Mouse (Mus musculus) layer of hippocampus, adult 11-12 months (tissue): ENCODE data around the gene Sowahb.

Experiments used
- DNase-seq: peaks from one replicate; pipeline ENCODE4 v3.0.0; 2022; ENCODE audit warnings: low spot score

Gene Sowahb

DNA sequence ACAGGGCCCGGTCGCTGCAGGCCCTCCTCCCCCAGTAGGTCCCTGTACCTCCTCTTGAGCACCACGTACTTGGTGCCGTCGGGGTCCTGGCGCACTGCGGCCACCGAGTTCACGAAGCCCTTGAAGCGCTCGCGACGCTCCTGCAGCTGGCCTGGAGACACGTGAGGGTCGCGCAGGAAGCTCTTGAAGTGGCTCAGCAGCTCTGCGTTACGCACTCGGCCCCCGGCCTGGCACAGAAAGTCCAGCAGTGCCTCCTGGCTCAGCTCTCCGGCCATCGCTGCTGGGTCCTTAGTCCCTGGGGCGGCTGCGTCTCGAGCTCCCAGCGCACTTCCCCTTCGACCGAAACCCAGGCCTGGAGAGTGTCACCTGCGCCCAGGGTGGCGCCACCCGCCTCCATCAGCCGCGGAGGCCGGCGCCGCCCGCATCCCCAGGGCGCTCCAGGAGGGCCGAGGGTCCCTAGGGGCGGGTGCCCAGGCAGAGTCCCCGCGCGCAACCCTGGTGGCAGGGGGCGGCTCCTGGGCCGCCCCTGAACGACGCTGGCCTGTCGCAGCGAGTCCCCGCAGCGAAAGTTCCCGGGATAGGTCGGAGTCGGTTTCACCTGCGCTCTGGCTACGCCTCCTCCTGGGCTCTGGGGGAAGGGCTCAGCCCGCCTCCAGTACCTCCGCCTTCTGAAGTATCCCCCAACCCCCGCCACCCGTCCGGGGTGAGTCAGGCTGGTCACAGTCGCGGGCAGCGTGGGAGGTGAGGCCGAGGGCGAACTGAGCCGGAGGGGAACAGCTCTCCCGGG, at the start of gene Sowahb:
Gene Sowahb, minus strand, starts transcription at position 439 of the 787 bp plus-strand sequence.
- no peak for DNase-seq

DNA sequence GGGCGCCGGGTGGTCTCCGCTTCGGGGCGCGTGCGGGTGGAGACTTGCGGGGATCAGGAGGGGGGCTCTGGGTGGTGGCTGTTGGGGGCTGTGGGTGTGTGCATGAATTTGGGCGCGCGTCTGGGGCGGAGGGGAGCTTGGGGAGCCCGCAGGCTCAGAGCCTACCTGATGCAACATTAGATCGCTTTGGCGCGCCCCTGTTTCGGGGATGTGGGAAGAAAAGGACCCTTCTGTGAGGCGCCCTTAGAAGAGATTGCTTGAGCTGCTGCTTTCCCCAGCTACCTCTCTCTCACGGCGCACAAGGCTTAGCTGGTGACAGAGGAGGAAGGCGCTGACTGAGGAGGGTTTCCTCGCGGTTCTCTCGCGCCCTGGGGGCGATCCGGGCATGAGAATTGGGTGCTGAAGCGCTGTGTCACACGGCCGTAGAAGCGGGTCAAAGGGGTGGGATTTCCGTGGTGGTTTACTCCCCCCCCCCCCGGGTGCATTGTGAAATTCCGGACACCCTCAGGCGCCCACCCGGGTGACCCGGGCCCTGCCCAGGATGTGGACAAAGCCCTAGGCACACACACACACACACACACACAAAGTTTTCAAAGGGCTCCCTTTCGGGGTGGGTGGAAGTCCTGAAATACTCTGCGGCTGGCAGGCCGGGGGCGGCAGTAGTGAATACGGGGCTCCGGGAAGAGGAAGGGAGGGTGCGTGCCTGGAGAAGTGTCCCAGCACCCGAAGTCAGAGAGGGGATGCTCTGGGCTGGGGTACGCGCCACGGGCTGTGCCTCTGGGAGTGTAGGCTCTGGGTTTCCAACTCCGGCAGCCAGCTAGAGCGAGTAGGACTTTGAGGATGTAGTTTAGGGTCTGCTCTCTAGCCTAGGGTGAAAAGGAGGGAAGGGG, 49.1 kb upstream of the Sowahb start:
- DNase-seq = peak; percentile 34

DNA sequence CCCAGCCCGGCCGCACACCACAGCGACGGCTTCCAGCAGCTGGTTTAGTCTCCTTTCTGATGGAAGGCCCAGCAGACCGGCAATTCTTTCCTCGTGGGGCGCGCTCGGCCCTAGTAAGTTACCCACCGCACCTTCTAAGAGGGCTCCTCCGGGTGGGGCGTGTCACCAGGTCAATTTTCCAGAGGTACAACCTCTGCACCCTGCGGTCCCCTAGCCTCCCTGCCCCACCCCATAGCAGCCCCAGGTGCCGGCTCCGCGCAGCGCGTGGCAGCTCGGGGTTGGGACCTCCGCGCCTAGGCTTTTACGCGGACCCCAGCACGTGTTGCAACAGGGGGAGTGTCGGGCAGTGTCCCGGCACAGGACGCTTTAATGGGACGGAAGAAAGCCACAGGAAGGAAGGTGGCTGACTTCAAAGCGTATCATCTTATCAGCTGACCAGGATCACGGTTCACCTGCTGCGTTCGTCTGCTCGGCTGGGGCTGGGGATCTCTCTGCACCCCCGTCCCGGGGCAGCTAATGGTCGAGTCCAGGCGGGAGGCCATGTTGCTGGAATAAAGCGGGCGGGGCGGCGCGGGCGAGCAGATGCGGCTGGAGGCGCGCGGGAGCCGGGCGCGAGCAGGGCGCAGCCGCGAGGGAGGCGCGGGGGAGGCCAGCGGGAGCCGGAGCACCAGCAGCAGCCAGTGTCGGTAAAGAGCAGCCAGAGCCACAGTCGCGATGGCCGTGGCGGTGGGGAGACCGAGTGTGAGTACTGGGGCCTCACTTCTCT, 48.2 kb upstream of the Sowahb start, which contains the start of gene Sept11:
Gene Sept11, plus strand, starts transcription at position 581 of the 766 bp plus-strand sequence.
- DNase-seq = peak; percentile 94

DNA sequence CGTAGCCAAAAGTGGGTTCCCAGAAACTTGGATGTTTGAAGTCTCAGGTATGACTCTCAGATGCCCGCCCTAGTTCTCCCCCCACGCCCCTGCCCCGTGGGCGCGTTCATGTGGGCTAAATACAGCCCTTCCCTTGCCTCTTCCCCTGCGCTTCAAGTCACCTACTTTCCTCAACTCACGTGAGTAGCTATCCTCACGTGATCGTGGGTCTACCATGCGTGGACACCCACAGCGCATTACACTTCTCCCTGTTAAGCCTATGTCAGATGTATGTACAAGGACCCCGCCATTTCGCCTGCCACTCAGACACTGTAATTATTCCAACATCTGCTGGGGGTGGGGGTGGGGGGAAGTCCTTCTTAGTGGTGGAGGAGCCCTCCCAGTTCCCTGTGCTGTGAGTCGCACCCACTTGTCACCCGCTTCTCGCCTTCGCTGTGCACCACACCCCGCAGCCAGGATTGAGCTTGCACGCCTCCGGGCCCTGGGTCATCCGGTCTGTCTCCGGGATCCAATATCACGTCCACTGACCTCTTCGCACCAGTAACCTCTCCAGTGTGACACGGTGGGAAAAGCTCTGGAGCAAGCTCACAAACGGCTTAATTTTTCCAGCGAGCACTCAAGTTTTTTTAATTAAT, 47.4 kb upstream of the Sowahb start:
- DNase-seq = peak; percentile 38

DNA sequence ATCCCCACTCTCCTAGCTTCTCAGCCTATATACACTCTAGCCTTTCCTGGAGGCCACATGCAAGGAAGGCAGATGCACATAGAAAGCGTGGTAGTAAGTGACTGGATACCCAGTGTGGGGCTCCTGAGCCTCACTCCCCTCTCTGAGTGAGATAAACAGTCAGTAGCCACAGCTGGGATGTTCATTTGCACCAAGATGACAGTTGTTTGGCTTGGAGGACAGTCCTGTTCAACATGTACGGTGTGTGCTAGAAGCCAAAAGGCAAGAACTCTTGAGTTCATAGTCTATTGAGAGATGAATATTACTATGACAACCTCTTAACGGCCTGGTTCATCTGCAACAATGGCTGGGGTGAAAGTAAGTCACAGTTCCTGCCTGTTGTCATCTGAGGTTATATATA, 46.4 kb upstream of the Sowahb start:
- DNase-seq = no peak

DNA sequence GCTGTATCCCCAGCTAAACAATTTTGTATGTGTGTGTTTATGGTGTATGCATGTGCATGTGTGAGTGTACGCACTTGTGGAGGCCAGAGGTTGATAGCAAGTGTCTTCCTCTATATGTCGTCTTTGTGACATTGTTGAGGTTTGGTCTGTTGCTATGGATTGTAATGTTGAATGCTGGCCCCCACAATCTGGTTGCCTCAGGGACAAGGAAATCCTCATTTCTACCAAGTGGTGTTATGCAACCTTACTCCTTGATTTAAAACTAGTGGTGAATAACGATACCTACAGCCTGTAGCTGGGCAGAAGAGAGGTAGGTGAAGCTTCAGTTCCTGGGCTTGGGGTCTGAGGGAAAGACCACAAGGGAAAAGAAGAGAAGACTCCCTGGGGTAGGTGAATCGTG, 41.1 kb upstream of the Sowahb start:
- no peak for DNase-seq

DNA sequence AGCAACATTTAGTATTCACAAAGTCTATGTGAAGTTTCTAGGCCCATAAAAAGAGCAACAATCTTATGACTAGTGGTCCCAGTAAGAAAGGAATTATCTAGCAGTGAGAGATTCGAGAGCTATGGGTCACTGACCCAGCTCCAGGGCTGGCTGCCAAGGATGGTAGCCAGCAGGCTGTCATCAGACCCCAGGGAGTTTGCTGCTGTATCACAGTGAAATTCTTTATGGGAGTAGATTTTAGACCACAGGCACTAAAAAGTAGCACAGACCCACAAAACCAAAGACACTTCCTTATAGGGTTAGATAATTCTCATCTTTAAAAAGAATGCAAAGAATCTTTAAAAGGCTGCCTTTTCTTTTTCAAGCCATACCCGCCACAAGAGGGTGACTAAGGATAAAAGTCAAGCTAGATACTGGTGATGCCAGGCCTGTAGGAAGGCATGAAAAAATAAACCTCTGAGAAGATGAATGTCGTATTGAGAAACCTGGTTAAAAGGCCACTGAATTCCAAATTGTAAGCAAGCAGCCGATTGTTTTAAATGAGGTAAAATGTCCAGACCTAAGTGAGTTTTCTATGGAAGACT, 40.3 kb upstream of the Sowahb start:
- no peak for DNase-seq

DNA sequence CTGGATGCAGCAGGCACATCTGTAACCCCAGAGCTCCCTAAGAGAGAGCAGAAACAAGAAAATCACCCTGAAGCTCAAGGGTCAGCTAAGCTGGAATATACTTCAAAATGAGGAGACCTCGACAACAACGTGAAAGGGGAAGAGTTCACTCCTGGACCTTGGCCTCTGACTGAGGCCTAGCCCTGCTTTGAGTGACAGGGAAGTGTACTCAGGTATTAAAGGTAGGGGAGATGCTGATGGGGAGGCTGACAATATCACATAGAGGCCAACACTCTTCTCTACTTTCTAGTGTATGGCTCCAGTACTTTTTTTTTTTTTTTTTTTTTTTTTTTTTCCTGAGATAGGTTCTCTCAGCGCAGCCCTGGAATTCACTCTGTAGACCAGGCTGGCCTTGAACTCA, 34.8 kb upstream of the Sowahb start:
- no peak for DNase-seq

DNA sequence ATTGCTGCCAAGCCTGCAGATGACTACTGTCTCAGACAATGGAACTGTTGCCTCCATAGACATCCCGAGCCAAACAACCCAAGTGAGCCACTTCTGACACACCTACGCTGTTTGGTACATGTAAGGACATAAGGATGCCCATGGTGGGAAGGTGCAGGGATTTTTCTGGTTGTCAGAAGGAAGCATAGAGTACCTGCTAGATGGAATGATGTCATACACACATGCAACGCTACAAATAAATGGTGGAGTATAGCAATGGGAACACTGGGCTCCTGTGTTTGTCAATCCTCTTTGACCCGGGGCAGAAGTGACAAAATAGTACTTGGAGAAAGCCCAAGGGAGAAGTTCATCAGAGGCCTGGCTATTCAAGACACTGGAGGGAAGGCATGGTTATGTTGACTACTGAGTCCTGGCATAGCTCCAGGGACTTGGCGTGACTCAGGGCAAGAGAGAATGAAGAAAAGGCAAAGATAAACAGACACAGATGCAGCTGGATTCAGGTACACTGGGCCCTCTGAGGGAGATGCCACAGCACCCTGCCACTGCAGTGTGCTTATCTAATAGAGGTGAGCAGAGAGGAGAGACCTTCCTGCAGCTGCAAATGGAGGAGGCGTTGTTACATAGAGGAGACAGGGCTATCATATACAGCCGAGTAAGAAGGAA, 33.0 kb upstream of the Sowahb start:
- DNase-seq = no peak

DNA sequence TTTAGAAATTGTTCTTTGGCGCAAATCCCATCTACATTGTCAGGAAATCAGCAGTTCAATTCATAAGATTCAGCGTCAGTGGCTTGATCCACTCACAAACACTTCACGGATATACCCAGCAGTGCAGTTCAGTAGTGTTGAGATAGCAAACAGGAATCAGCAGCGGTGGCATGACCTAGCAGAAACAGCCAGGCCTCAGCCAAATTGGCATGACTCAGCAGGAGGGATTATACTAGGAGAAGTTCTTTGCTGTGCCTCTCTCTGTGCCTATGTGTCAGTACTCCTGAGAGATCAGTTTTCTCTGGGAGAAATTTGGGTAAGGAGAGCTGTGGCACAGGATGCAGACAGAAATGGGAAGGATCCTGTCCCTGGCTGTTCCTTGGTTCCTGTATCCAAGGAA, 16.0 kb upstream of the Sowahb start:
- DNase-seq = no peak

DNA sequence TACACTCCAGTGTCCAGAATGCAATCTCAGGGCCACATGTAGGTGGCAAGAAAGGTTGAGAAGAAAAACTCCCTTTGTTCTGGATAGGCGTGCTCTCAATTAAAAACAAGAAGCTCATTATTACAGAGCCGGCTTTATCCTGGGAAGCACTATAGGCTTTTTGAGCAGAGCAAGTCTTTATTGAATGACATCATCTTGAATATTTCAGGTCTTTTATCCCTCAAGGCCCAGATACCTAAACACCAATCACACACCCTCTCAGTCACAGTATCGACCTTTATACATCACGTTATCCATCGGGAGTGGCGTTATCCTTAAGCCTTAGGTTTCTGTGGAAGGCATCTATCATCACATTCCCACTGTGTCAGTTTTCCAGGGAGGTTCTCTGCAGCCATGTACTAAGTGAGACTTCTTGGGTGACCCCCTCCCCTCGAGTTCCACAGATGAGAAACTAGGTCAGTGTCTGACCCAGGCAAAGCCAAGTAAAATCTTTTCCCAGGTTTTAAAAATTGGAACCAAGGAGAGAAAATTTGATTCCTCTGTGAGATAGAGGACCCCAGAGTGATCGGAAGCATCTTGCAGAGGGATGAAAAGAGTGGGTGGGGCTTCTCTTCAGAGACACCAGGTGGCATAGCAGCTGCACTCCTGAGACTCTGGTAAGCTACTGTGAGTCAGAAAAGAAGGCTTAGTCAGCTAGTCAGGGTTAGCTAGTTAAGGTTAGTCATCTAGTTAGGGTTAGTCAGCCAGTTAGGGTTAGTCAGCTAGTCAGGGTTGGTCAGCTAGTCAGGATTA, 9.0 kb upstream of the Sowahb start:
- no peak for DNase-seq

DNA sequence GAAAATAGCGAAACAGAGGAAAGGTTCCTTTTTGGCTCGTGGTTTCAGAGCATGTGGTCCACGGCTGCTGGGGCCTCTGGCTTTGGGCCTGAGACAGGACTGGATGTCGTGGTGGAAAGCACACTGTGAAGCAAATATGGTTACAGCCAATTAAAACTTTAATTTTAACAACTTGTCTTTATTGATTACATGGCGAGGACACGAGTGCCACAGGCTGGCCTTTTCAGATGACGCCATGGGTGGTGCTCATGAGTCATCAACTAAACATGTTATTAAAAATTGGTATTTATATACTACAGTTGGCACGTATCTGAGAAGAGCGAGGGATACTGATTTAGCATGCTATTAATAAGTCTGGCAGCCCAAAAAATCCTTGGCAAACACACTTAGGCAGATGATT, 7.1 kb upstream of the Sowahb start:
- peak; percentile 39 for DNase-seq

DNA sequence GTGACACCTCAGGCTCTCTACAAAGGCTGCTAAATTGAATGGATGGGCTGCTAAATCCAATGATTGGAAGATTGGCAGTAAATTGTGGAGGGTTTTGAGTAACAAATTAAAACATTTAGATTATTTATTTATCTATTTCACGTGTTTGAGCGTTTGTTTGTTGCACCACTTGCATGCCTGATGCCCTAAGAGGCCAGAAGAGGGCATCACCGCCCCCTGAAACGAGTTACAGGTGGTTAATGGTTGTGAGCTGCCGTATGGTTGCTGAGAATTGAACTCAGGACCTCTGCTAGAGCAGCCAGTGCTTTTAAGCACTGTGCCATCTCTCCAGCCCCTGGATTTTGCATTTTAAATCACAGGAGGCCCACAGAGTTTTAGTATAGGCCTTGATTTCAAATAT, 6.2 kb upstream of the Sowahb start:
- no peak for DNase-seq

DNA sequence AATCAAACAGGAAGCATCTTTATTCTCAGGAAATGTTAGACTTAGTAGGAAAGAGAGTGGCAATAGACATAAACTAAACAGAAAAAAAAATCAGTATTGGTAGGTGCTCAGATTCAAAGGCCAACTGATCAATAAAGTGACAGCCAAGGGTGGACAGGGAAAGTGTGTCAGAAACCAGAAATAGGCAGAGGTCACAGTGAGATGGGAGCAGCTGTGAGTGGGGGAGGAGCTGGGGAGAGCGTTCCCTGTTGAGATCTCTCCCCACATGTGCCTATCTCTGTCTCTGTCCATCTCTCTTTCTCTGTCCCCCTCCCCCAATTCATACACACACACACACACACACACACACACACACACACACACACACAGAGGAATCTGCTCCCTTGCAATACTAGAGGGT, 5.1 kb upstream of the Sowahb start:
- DNase-seq = no peak

DNA sequence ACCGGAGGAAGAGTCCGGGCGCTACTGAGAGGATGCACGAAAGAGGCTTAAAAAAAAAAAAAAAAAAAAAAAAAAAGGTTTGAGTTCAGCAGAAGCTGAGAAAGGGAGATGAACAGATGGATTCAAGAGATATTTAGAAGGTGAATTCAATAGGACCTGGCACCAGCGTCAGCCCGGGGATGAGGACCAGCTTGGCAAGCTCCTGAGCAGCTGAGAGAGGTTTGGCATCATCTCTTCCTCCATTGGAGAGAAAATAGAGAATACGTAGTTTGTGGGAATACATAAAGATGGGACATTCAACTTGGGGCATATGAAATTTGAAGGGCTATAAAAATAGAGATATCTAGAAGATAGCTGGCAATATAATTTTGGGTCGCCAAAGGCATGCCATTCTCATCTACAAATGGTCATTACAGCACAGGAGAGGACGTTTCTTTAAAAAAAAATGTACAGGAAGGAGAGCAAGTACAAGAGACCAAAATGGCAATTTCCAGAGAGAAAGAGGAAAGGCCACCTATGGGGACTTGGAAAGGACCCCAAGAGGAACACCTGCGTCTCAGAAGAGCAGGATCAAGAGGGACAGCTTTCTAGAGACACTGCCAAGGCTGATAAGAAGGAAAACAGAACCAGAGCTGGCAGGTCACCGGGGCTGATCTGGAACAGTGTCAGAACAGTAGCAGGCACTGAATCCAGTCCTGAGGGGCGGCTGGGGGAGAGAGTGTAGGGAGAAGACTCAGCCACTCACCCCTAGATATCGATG, 3.8 kb upstream of the Sowahb start:
- no peak for DNase-seq

DNA sequence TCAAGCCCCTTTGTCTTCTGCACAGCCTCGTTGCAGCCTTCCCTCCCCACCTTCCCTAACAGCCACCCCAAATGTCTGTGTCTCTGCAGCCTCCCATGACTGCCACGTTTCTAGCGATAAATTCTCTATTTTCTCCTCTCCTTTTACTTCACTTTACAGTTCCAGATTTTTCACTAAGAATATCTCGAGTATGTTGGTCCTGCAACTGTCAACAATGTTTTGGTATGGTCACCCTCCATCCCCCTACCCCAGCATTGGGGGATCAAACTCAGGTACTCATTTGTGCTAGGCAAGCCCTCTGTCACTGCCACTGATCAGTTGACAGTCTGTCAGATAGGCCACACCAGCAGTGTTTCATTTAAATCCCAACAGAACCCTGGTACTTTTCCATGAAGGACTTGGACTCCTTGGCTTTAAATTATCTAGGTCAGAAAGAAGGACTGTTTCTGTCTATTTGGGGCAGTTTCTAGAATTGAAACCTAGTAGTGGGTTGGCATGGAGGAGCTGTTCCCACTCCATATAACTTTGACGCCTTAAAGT, 1.6 kb upstream of the Sowahb start:
- no peak for DNase-seq

DNA sequence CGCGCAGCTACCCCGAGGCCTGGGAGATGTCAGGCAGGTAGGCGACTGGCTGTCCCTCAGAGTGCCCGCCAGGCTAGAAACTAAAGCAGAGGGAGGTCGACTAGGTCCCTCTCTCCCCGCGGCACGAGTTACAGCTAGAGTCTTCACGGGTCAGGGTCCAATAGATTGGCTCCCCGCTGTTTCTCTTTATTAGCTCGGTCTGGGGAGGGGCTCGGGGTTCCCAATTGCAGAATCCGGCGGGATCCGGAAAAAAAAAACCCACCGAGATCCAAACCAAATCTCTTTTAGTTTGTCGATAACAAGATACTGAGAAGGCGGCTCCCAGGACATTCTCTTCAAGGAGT, 521 bp upstream of the Sowahb start:
- DNase-seq = no peak

DNA sequence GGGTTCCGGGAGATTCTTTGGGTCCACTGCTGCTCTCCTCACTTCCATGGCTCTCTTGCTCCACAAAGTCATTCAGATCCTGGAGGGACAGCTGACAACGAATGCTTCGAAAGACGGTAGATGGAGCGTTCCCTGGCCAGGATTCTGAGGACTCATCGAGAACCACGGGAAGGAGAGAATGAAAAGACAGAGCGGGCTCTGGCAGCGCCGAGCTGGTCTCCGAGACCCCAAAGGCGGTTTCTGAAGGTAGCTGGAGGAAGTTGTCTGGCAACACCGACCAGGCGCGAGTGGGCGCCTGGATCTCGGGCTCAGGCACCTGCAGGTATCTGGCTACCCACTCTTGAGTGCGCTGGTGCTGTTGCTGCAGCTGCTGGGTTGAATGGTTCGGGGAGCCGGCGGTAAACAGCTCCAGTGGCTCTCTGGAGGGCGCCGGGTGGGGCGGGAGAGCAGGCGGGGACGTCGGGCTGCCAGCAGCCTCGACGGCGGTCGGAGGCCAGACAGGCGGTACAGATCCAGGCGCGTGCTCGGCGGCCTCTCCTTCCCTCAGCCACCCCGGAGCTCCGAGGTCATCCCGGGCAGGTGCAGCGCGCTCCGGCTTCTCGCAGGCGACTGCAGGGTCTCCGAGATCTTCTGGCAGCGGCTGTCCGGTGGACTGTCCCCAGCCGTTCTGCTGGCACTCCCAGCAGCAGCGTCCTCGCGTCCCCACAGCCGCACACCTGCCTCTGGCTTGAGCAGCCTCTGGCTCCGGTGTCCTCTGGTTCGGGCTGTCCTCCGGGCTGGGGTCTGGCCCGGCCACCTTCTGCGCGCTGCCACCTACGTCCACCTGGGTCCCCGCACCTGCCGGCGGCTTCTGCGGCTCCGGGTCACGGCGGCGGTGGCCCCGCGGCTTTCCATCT, 886 bp downstream of the Sowahb start:
- DNase-seq = no peak
